Mouse (Mus musculus) liver, adult (tissue): ENCODE data around the gene Rrp36.

ENCODE experiments used
- GATA4 ChIP-seq: IDR thresholded peaks from 2 replicates; pipeline ENCODE4 v1.6.1; 2014; ENCODE audit warnings: mild to moderate bottlenecking, low read length; ENCODE audit not compliant: insufficient replicate concordance

Rrp36 gene

GRCm38 (mm10) chr17:46644152-46644805 lies 29.9 kb downstream of the Rrp36 start:
- no peak for TF ChIP-seq GATA4

- no peak for TF ChIP-seq GATA4
Observed at GRCm38 (mm10) chr17:46642060-46642459, 32.1 kb downstream of the Rrp36 start.

GRCm38 (mm10) chr17:46639929-46640328 lies 34.2 kb downstream of the Rrp36 start:
- no peak for TF ChIP-seq GATA4

GRCm38 (mm10) chr17:46636831-46637523 lies 37.2 kb downstream of the Rrp36 start:
- no peak for TF ChIP-seq GATA4

- no peak for TF ChIP-seq GATA4
Observed at GRCm38 (mm10) chr17:46629685-46630441, 44.3 kb downstream of the Rrp36 start.

GRCm38 (mm10) chr17:46628791-46629684 lies 45.1 kb downstream of the Rrp36 start, which contains the start of gene Ptk7:
Gene Ptk7, minus strand, starts transcription at chr17:46629504.
- TF ChIP-seq GATA4 = no peak

- TF ChIP-seq GATA4 = no peak
Observed at GRCm38 (mm10) chr17:46628471-46628790, 45.7 kb downstream of the Rrp36 start.

- TF ChIP-seq GATA4 = no peak
Observed at GRCm38 (mm10) chr17:46627409-46627808, 46.7 kb downstream of the Rrp36 start.

GRCm38 (mm10) chr17:46624598-46624997 lies 49.6 kb downstream of the Rrp36 start:
- TF ChIP-seq GATA4 = no peak

- no peak for TF ChIP-seq GATA4
Observed at GRCm38 (mm10) chr17:46623819-46624557, 50.2 kb downstream of the Rrp36 start.

GRCm38 (mm10) chr17:46622269-46622668 lies 51.9 kb downstream of the Rrp36 start:
- no peak for TF ChIP-seq GATA4

- peak; percentile 82; the same call in 1 of the 2 replicates for TF ChIP-seq GATA4
Observed at GRCm38 (mm10) chr17:46621324-46621723, 52.8 kb downstream of the Rrp36 start.

- TF ChIP-seq GATA4 = no peak
Observed at GRCm38 (mm10) chr17:46619683-46620357, 54.3 kb downstream of the Rrp36 start.

- no peak for TF ChIP-seq GATA4
Observed at GRCm38 (mm10) chr17:46618769-46619682, 55.1 kb downstream of the Rrp36 start.
